Mouse (Mus musculus): ENCODE measurements around the gene Rps28. TPM values are rescaled to one million over a fixed set of nuclear protein-coding genes. Genes with fewer than 3 reads are reported as not detected.

Gene Rps28
- polyA plus RNA-seq, 1 experiment from 2014 or later: 389 TPM

- Histone ChIP-seq H3K27ac (ENCODE audit: low read length) (peak overlapping the region; percentile 87), H3K4me1 (ENCODE audit: control insufficient read depth, low read depth, low read length) (peaks cover 26% of the 10 kb centered on the region), H3K9me3 (replicated peaks; ENCODE audit: control insufficient read depth, low read length) (no peaks in the 10 kb centered on the region), H3K36me3 (ENCODE audit: control insufficient read depth, insufficient read depth) (peaks cover 23% of the 10 kb centered on the region), H3K9ac (ENCODE audit: low read depth, low read length) (peak overlapping the region; percentile 82), H3K27me3 (ENCODE audit: control insufficient read depth, insufficient read depth, low read depth, low read length) (no peaks in the 10 kb centered on the region), H3K4me3 (ENCODE audit: low read depth, low read length) (peak overlapping the region; percentile 73), H3K4me2 (ENCODE audit: low read depth, low read length) (peak overlapping the region; percentile 99)
- ATAC-seq (ENCODE audit: low read depth): peak; percentile 99
- WGBS (ENCODE audit: insufficient replicate concordance): under 1% methylated on average over 83 of the region's 89 CpGs
Measured at GRCm38 (mm10) chr17:33817184-33817968, 7.0 kb downstream of the Rps28 start.

- 63% methylated on average over 5 of the region's 5 CpGs for WGBS (ENCODE audit: insufficient replicate concordance)
- H3K4me2 ChIP-seq (ENCODE audit: low read depth, low read length): peak overlapping the region; percentile 99
- peaks cover 21% of the 10 kb centered on the region for H3K4me1 ChIP-seq (ENCODE audit: control insufficient read depth, low read depth, low read length)
- ATAC-seq (ENCODE audit: low read depth): no peak
- peak overlapping the region; percentile 82; the same call in 1 of the 2 replicates for H3K9ac ChIP-seq (ENCODE audit: low read depth, low read length)
- no peak overlapping the region for H3K27ac ChIP-seq (ENCODE audit: low read length)
- peaks cover 15% of the 10 kb centered on the region for H3K36me3 ChIP-seq (ENCODE audit: control insufficient read depth, insufficient read depth)
- H3K4me3 ChIP-seq (ENCODE audit: low read depth, low read length): peak overlapping the region; percentile 73
- H3K27me3 ChIP-seq (ENCODE audit: control insufficient read depth, insufficient read depth, low read depth, low read length): no peaks in the 10 kb centered on the region
- H3K9me3 ChIP-seq (replicated peaks; ENCODE audit: control insufficient read depth, low read length): no peaks in the 10 kb centered on the region
Measured at GRCm38 (mm10) chr17:33816612-33817011, 7.8 kb downstream of the Rps28 start.

GRCm38 (mm10) chr17:33815399-33815798 is 9.0 kb downstream of the Rps28 start:
- Histone ChIP-seq H3K27me3 (ENCODE audit: control insufficient read depth, insufficient read depth, low read depth, low read length) (peaks cover 10% of the 10 kb centered on the region), H3K27ac (ENCODE audit: low read length) (no peak overlapping the region), H3K4me2 (ENCODE audit: low read depth, low read length) (no peak overlapping the region), H3K9ac (ENCODE audit: low read depth, low read length) (no peak overlapping the region), H3K4me3 (ENCODE audit: low read depth, low read length) (no peak overlapping the region), H3K4me1 (ENCODE audit: control insufficient read depth, low read depth, low read length) (peaks cover 29% of the 10 kb centered on the region), H3K36me3 (ENCODE audit: control insufficient read depth, insufficient read depth) (peaks cover 7% of the 10 kb centered on the region), H3K9me3 (replicated peaks; ENCODE audit: control insufficient read depth, low read length) (no peaks in the 10 kb centered on the region)
- ATAC-seq (ENCODE audit: low read depth): no peak
- 69% methylated on average over 6 of the region's 6 CpGs for WGBS (ENCODE audit: insufficient replicate concordance)

- H3K4me2 ChIP-seq (ENCODE audit: low read depth, low read length): no peak overlapping the region
- WGBS (ENCODE audit: insufficient replicate concordance): 49% methylated on average over 4 of the region's 4 CpGs
- H3K4me3 ChIP-seq (ENCODE audit: low read depth, low read length): no peak overlapping the region
- H3K4me1 ChIP-seq (ENCODE audit: control insufficient read depth, low read depth, low read length): peaks cover 20% of the 10 kb centered on the region
- H3K27me3 ChIP-seq (ENCODE audit: control insufficient read depth, insufficient read depth, low read depth, low read length): peaks cover 10% of the 10 kb centered on the region
- H3K36me3 ChIP-seq (ENCODE audit: control insufficient read depth, insufficient read depth): no peaks in the 10 kb centered on the region
- H3K27ac ChIP-seq (ENCODE audit: low read length): no peak overlapping the region
- no peak overlapping the region for H3K9ac ChIP-seq (ENCODE audit: low read depth, low read length)
- no peaks in the 10 kb centered on the region for H3K9me3 ChIP-seq (replicated peaks; ENCODE audit: control insufficient read depth, low read length)
- ATAC-seq (ENCODE audit: low read depth): no peak
Measured at GRCm38 (mm10) chr17:33812990-33813389, 11.4 kb downstream of the Rps28 start.

- ATAC-seq (ENCODE audit: low read depth): no peak
- Histone ChIP-seq H3K4me2 (ENCODE audit: low read depth, low read length) (no peak overlapping the region), H3K27me3 (ENCODE audit: control insufficient read depth, insufficient read depth, low read depth, low read length) (peaks cover 10% of the 10 kb centered on the region), H3K9me3 (replicated peaks; ENCODE audit: control insufficient read depth, low read length) (no peaks in the 10 kb centered on the region), H3K36me3 (ENCODE audit: control insufficient read depth, insufficient read depth) (no peaks in the 10 kb centered on the region), H3K4me1 (ENCODE audit: control insufficient read depth, low read depth, low read length) (peaks cover 16% of the 10 kb centered on the region), H3K27ac (ENCODE audit: low read length) (no peak overlapping the region), H3K9ac (ENCODE audit: low read depth, low read length) (no peak overlapping the region), H3K4me3 (ENCODE audit: low read depth, low read length) (no peak overlapping the region)
- WGBS (ENCODE audit: insufficient replicate concordance): 47% methylated on average over 3 of the region's 3 CpGs
Measured at GRCm38 (mm10) chr17:33812475-33812874, 11.9 kb downstream of the Rps28 start.

GRCm38 (mm10) chr17:33811142-33811516 is 13.2 kb downstream of the Rps28 start:
- Histone ChIP-seq H3K4me2 (ENCODE audit: low read depth, low read length) (peak overlapping the region; percentile 82), H3K9ac (ENCODE audit: low read depth, low read length) (0 out of 2 replicates have a peak overlapping the region, but pooled peaks have one; percentile 19), H3K27ac (ENCODE audit: low read length) (no peak overlapping the region), H3K4me1 (ENCODE audit: control insufficient read depth, low read depth, low read length) (peaks cover 8% of the 10 kb centered on the region), H3K36me3 (ENCODE audit: control insufficient read depth, insufficient read depth) (no peaks in the 10 kb centered on the region), H3K9me3 (replicated peaks; ENCODE audit: control insufficient read depth, low read length) (no peaks in the 10 kb centered on the region), H3K27me3 (ENCODE audit: control insufficient read depth, insufficient read depth, low read depth, low read length) (peaks cover 10% of the 10 kb centered on the region), H3K4me3 (ENCODE audit: low read depth, low read length) (peak overlapping the region; percentile 56)
- no peak for ATAC-seq (ENCODE audit: low read depth)
- WGBS (ENCODE audit: insufficient replicate concordance): 9% methylated on average over 7 of the region's 7 CpGs

- H3K27ac ChIP-seq (ENCODE audit: low read length): no peak within 1 kb of the TSS
- 1% methylated on average over 36 of the region's 36 CpGs for WGBS (ENCODE audit: insufficient replicate concordance)
- peak; percentile 96 for ATAC-seq (ENCODE audit: low read depth)
Measured at GRCm38 (mm10) chr17:33810334-33811141, 13.8 kb downstream of the Rps28 start, which contains the start of gene Kank3. Gene Kank3, plus strand, starts transcription at chr17:33810519.

GRCm38 (mm10) chr17:33808192-33808591 is 16.2 kb downstream of the Rps28 start:
- no peaks in the 10 kb centered on the region for H3K36me3 ChIP-seq (ENCODE audit: control insufficient read depth, insufficient read depth)
- no peaks in the 10 kb centered on the region for H3K9me3 ChIP-seq (replicated peaks; ENCODE audit: control insufficient read depth, low read length)
- H3K9ac ChIP-seq (ENCODE audit: low read depth, low read length): no peak overlapping the region
- peaks cover 10% of the 10 kb centered on the region for H3K27me3 ChIP-seq (ENCODE audit: control insufficient read depth, insufficient read depth, low read depth, low read length)
- H3K27ac ChIP-seq (ENCODE audit: low read length): no peak overlapping the region
- no peak overlapping the region for H3K4me2 ChIP-seq (ENCODE audit: low read depth, low read length)
- H3K4me3 ChIP-seq (ENCODE audit: low read depth, low read length): no peak overlapping the region
- whole genome bisulfite sequencing (ENCODE audit: insufficient replicate concordance): 16% methylated on average over 10 of the region's 10 CpGs
- ATAC-seq (ENCODE audit: low read depth): no peak
- H3K4me1 ChIP-seq (ENCODE audit: control insufficient read depth, low read depth, low read length): peaks cover 11% of the 10 kb centered on the region

More at GRCm38 (mm10) chr17:33810334-33811141, 13.8 kb downstream of the Rps28 start, which contains the start of gene Kank3:
- Histone ChIP-seq H3K4me3 (ENCODE audit: low read depth, low read length) (peak within 1 kb of the TSS; percentile 56), H3K4me1 (ENCODE audit: control insufficient read depth, low read depth, low read length) (peaks cover 8% of the 10 kb centered on the region), H3K4me2 (ENCODE audit: low read depth, low read length) (peak within 1 kb of the TSS; percentile 82), H3K9me3 (replicated peaks; ENCODE audit: control insufficient read depth, low read length) (no peaks in the 10 kb centered on the region), H3K9ac (ENCODE audit: low read depth, low read length) (peak within 1 kb of the TSS; percentile 58), H3K36me3 (ENCODE audit: control insufficient read depth, insufficient read depth) (no peaks in the 10 kb centered on the region), H3K27me3 (ENCODE audit: control insufficient read depth, insufficient read depth, low read depth, low read length) (peaks cover 10% of the 10 kb centered on the region)

Data from liver, embryonic 16.5 days (tissue).